Mouse (Mus musculus): ENCODE data around the gene Ormdl1. TPM values are rescaled to one million over a fixed set of nuclear protein-coding genes. Genes with fewer than 3 reads are reported as not detected.
"Not testable (repeated sequence)": the region's sequence is repeated elsewhere in the genome, so short reads cannot be mapped to it uniquely, and the experiment has no call there.

The Ormdl1 gene
- polyA plus RNA-seq (2017; shearing (Covaris generic)): 10 to 100 TPM; 70.6 to 97.1 (median 79.4) TPM

- peak; percentile 99 for ATAC-seq
Measured at GRCm38 (mm10) chr1:53296581-53297383, at the start of gene Ormdl1, which contains the start of the genes Pms1 and Gm28778. Gene Ormdl1 (plus strand): TSS chr1:53297095. Gene Pms1 (minus strand): TSS chr1:53297018. Gene Gm28778 (plus strand): TSS chr1:53297111.

- ATAC-seq: not testable (repeated sequence)
Measured at GRCm38 (mm10) chr1:53264958-53265612, 31.8 kb upstream of the Ormdl1 start.

- ATAC-seq: no peak
Measured at GRCm38 (mm10) chr1:53269901-53270300, 27.0 kb upstream of the Ormdl1 start.

DNA sequence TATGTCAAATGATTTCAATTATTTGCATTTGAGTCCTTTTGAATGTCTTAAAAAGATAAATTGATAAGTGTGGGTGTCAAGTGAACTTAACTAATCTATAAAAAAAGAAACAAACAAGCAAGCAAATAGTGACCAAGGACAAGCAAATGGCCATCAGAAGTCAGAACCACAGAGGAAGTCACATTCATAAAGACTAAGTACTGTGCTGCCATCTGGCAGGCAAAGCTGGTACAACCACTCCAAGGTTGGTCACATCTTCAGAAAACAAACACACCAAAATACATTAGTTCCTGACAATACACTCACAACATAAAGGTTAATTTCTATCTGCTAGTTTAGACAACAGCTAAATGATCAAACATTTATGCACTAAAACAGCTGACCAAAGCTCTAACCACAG is 24.2 kb upstream of the Ormdl1 start:
- no peak for ATAC-seq

- no peak for ATAC-seq
Measured at GRCm38 (mm10) chr1:53291197-53291596, 5.7 kb upstream of the Ormdl1 start.

DNA sequence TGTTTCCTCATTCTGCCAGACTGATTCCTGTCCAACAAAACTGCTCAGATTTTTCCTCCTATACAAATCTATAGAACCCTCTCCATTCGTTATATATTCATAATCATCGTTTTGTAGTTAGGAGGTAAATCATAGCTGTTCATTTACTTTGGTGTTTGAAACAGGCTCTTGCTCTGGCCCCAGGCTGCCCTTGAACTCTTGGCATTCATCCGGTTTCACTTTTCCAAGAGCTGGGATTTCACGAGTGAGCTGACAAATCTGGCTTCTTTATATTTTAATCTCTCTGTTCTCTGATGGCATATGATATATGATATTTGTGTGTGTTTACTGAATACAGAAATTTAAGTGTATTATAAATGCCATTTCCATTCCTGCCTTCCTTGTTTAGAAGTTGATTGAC is 3.6 kb downstream of the Ormdl1 start:
- ATAC-seq: no peak

- peak; percentile 95 for ATAC-seq
Measured at GRCm38 (mm10) chr1:53312989-53313967, 16.4 kb downstream of the Ormdl1 start, which contains the start of gene Osgepl1. Gene Osgepl1 (plus strand): TSS chr1:53313624.

- no peak for ATAC-seq
Measured at GRCm38 (mm10) chr1:53321662-53322344, 24.9 kb downstream of the Ormdl1 start.

- ATAC-seq: no peak
Measured at GRCm38 (mm10) chr1:53323254-53323653, 26.4 kb downstream of the Ormdl1 start.

DNA sequence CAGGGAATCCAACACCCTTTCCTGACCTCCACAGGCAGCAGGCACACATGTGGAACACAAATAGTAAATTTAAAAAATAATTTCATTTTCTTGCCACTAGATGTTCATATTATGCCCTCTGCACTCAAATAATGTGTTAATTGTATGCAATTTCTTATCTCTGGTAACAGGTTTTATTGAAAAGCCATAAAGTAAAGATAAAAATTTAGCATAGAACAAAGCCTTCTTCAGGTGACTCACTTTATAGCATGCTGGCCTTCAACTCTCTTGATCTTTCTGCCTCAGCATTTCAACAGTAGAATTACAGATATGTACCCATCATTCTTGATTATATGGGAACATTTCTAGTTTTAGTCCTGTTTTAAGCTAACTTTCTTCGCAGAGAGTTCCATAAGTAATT is 27.4 kb downstream of the Ormdl1 start:
- no peak for ATAC-seq

GRCm38 (mm10) chr1:53324827-53325494 is 28.1 kb downstream of the Ormdl1 start:
- ATAC-seq: no peak

GRCm38 (mm10) chr1:53333527-53333926 is 36.6 kb downstream of the Ormdl1 start:
- not testable (repeated sequence) for ATAC-seq

DNA sequence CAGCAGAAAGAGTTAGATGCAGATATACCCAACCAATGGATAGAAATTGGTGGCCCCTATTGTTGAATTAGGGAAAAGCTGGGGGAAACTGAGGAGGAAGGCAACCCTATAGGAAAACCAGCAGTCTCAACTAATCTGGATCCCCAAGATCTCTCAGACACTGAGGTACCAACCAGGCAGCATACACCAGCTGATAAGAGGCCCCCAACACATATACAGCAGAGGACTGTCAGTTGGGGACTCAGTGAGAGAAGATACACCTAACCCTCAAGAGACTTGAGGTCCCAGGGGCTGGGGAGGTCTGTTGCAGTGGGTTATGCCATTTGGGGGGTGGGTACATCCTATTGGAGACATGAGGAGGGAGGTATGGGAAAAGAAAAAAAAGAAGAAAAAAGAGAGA is 38.6 kb downstream of the Ormdl1 start:
- ATAC-seq: no peak

DNA sequence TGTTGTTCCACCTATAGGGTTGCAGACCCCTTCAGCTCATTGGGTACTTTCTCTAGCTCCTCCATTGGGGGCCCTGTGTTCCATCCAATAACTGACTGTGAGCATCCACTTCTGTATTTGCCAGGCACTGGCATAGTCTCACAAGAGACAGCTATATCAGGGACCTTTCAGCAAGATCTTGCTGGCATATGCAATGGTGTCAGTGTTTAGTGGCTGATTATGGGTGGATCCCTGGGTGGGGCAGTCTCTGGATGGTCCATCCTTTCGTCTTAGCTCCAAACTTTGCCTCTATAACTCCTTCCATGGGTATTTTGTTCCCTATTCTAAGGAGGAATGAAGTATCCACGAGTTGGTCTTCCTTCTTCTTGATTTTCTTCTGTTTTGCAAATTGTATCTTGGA is 40.5 kb downstream of the Ormdl1 start:
- not testable (repeated sequence) for ATAC-seq

DNA sequence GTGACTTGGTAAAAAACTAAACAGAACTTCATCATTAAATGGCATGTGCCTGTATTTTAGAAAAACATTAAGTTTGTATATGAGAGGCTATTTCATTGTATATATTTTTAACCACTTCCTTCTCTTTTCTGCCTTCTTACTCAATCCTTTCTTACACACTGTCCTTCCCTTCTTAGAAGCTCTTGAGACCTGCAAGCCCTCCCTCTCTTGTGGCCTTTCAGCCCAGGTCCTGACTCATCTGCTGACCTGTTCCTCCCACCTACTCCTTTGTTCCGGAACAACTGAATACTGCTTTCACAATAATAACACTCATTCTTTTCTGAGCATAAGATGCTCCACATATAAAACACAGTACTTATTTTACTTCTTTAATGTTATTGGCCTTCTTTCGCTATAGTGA is 44.2 kb downstream of the Ormdl1 start:
- ATAC-seq: no peak

GRCm38 (mm10) chr1:53352327-53353261 is 55.7 kb downstream of the Ormdl1 start, which contains the start of the genes Asdurf, Gm28551 and Asnsd1:
Gene Asdurf (minus strand): TSS chr1:53352619.
Gene Gm28551 (minus strand): TSS chr1:53352667.
Gene Asnsd1 (minus strand): TSS chr1:53352752.
- peak; percentile 99 for ATAC-seq

GRCm38 (mm10) chr1:53358988-53359387 is 62.1 kb downstream of the Ormdl1 start:
- ATAC-seq: no peak
